Mouse (Mus musculus) liver, adult 2 months (tissue): ENCODE data around the gene Gm498. TPM values are rescaled to one million over a fixed set of nuclear protein-coding genes. Genes with fewer than 3 reads are reported as not detected.

Source experiments
- DNase-seq: peaks from one replicate; pipeline ENCODE4 v3.0.0-alpha.2; 2011; ENCODE audit warnings: low read depth, low spot score; ENCODE audit errors: extremely low read depth
- H3K27ac ChIP-seq: fragments of 200-500 bp; replicated peaks from 2 replicates; pipeline ENCODE4 v1.5.1; 2012; ENCODE audit warnings: low read depth, mild to moderate bottlenecking, control low read depth, inconsistent platforms, low read length; ENCODE audit not compliant: insufficient read depth
- H3K27me3 ChIP-seq: fragments of 200-500 bp; 2 replicates; pipeline ENCODE4 v1.6.1; 2012; ENCODE audit warnings: mild to moderate bottlenecking, moderate library complexity, low read length, inconsistent platforms; ENCODE audit not compliant: control insufficient read depth, insufficient read depth
- H3K36me3 ChIP-seq: fragments of 200-500 bp; 2 replicates; pipeline ENCODE4 v1.6.1; 2012; ENCODE audit warnings: low read length, inconsistent platforms; ENCODE audit not compliant: control insufficient read depth, insufficient read depth
- H3K4me1 ChIP-seq: fragments of 200-500 bp; 2 replicates; pipeline ENCODE4 v1.6.1; 2011; ENCODE audit warnings: low read length; ENCODE audit not compliant: control insufficient read depth, insufficient read depth
- H3K4me3 ChIP-seq: fragments of 200-500 bp; 2 replicates; pipeline ENCODE4 v1.5.1; 2011; ENCODE audit warnings: low read depth, mild to moderate bottlenecking, control low read depth, low read length, moderate library complexity; ENCODE audit not compliant: insufficient read depth
- H3K79me2 ChIP-seq: fragments of 200-500 bp; 2 replicates; pipeline ENCODE4 v1.6.1; 2012; ENCODE audit warnings: inconsistent platforms, mild to moderate bottlenecking, low read length, moderate library complexity; ENCODE audit not compliant: control insufficient read depth, insufficient read depth
- H3K9ac ChIP-seq: fragments of 200-500 bp; 2 replicates; pipeline ENCODE4 v1.6.1; 2012; ENCODE audit warnings: low read depth, mild to moderate bottlenecking, control low read depth, inconsistent platforms, low read length
- CTCF ChIP-seq: fragments of 200-500 bp; IDR thresholded peaks from 2 replicates; pipeline ENCODE4 v1.5.1; 2011; ENCODE audit warnings: low read depth, low read length, control low read depth
- POLR2A ChIP-seq: fragments of 200-500 bp; IDR thresholded peaks from 2 replicates; pipeline ENCODE4 v1.6.1; 2011; ENCODE audit warnings: low read length, control low read depth; ENCODE audit not compliant: insufficient read depth; ENCODE audit errors: extremely low read depth
- WGBS: fragments of 180-500 bp; shearing (Covaris S2); methylation state at CpG from one replicate; pipeline ENCODE4 v1.1.7; 2018; 5-methylcytosine and 5-hydroxymethylcytosine counted together
- polyA plus RNA-seq: library from polyadenylated mRNA; depleted of rRNA; stranded (reverse); fragments of >200 nt; gene quantifications from 2 replicates; pipeline ENCODE4 v1.2.3, GENCODE M21; 2012
- total RNA-seq: library from RNA; depleted of rRNA; stranded (reverse); fragments of >200 nt; gene quantifications from 2 replicates; pipeline ENCODE4 v1.2.3, GENCODE M21; 2014

The Gm498 gene
- total and polyA plus RNA-seq, 2 experiments, result not detected

DNA sequence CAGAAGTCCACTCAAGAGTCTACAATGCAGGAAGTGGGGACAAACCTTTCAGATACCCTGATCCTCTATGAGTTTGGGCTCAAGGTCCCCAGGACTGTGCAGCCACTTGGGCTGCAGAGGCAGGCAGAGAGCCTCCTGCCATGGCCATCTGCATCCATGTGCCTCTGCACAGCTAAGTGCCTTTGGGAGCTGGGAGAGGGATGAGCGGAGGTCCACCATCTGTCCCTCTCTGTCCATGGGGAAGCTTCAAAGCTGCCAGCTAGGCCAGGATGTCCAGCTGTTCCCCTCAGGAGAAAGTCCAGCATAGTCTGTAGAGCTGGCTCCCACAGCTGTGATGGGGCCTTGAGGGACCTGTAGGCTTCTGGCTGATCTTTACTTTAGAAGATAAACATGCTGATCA lies 38.5 kb downstream of the Gm498 start:
- Histone ChIP-seq H3K9ac (no peak overlapping the region), H3K4me1 (no peaks in the 10 kb centered on the region), H3K27ac (no peak overlapping the region), H3K4me3 (no peak overlapping the region), H3K27me3 (no peaks in the 10 kb centered on the region), H3K36me3 (no peaks in the 10 kb centered on the region), H3K79me2 (no peaks in the 10 kb centered on the region)
- WGBS, result 100% methylated on average over 1 of the region's 1 CpGs
- TF ChIP-seq POLR2A, result no peak
- no peak for TF ChIP-seq CTCF
- no peak for DNase-seq

GRCm38 (mm10) chr7:143905606-143906005 lies 39.0 kb downstream of the Gm498 start:
- Histone ChIP-seq H3K4me3 (no peak overlapping the region), H3K4me1 (no peaks in the 10 kb centered on the region), H3K9ac (no peak overlapping the region), H3K27me3 (no peaks in the 10 kb centered on the region), H3K79me2 (no peaks in the 10 kb centered on the region), H3K27ac (no peak overlapping the region), H3K36me3 (no peaks in the 10 kb centered on the region)
- no peak for DNase-seq
- 85% methylated on average over 3 of the region's 3 CpGs for WGBS
- no peak for TF ChIP-seq POLR2A
- no peak for TF ChIP-seq CTCF

- no peak overlapping the region for H3K27ac ChIP-seq
- WGBS, result 78% methylated on average over 8 of the region's 8 CpGs
- no peak overlapping the region for H3K4me3 ChIP-seq
- no peaks in the 10 kb centered on the region for H3K4me1 ChIP-seq
- DNase-seq, result no peak
- H3K27me3 ChIP-seq, result no peaks in the 10 kb centered on the region
- no peak for TF ChIP-seq CTCF
- TF ChIP-seq POLR2A, result no peak
- no peaks in the 10 kb centered on the region for H3K79me2 ChIP-seq
- H3K9ac ChIP-seq, result no peak overlapping the region
- no peaks in the 10 kb centered on the region for H3K36me3 ChIP-seq
These were observed 47.0 kb downstream of the Gm498 start for GRCm38 (mm10) chr7:143913611-143914010.

DNA sequence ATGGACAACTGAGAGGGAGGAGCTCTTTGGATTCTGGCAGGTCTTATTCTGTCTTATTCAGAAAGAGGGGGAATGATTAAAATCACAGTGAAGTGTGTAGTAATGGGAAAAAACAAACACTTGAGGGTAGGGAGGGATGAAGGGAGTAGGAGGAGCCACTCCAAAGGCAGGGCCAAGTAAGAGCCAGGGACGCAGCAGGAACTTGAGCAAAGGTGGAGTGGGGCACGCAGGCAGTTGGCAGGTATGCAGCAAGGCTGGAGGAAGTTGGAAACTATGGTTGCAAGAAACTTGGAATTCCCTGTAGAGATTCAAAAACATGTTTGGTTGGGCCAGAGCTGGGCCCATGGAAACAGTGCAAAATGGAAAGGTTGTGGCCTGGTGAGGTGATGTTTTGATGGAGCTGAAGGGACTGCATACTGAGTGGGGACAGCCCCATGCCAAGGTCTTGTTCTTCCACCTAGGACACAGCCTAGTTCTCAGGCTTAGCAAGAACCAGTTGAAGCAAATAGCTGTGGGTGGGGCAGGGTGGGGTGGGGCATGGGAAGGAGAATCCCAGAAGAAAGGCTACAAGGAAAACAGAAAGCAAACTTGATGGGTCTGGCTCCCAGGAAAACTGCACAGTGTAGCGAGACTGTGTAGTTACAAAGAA lies 52.5 kb downstream of the Gm498 start:
- WGBS, result 86% methylated on average over 3 of the region's 3 CpGs

DNA sequence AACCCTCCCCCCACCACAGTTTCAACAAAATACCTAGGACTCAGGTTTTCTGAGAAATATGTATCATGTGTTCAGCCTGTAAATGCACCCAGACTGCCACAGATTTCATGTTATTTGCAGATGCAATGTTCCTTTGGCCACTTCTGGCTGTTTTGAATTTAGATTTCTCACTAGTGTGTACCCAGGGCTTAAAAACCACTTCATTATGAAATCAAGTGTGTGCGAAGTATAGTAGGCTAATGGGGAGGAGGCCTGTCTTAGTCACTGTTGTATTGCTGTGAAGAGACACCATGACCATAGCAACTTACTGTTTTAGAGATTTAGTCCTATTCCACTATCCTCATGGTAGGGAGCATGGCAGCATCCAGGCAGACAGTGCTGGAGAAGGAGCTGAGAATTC lies 63.3 kb downstream of the Gm498 start:
- 97% methylated on average over 1 of the region's 1 CpGs for WGBS
- H3K9ac ChIP-seq, result no peak overlapping the region
- no peak overlapping the region for H3K4me3 ChIP-seq

More for the DNA sequence above, 52.5 kb downstream of the Gm498 start:
- no peaks in the 10 kb centered on the region for H3K36me3 ChIP-seq
- no peak overlapping the region for H3K27ac ChIP-seq
- H3K4me1 ChIP-seq, result no peaks in the 10 kb centered on the region
- no peak overlapping the region for H3K9ac ChIP-seq
- H3K4me3 ChIP-seq, result no peak overlapping the region
- DNase-seq, result no peak
- TF ChIP-seq POLR2A (no peak), CTCF (no peak)
- no peaks in the 10 kb centered on the region for H3K27me3 ChIP-seq
- H3K79me2 ChIP-seq, result no peaks in the 10 kb centered on the region

DNA sequence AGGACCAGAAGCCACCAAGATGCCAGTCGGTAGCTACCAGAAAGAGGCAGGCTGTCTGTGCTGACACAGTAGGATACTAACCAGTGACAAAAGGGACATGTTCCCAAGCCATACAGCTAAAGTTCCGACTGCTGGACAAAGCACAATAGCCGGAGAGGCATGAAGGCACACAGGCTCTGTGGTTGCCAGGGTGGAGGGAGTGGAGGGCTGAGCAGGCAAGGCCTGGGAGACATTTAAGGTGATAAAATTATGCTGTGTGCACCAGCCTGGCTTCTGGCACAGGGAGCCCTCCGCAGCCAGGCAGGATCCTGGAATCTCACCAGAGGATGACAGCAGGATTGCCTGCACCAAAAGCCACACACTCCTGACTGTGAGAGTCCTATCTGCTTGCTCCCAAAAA lies 72.0 kb downstream of the Gm498 start:
- H3K4me3 ChIP-seq, result no peak overlapping the region
- H3K79me2 ChIP-seq, result no peaks in the 10 kb centered on the region
- DNase-seq, result no peak
- H3K36me3 ChIP-seq, result no peaks in the 10 kb centered on the region
- 79% methylated on average over 4 of the region's 4 CpGs for WGBS
- no peak overlapping the region for H3K27ac ChIP-seq
- H3K27me3 ChIP-seq, result no peaks in the 10 kb centered on the region
- no peak for TF ChIP-seq POLR2A
- no peak for TF ChIP-seq CTCF
- no peak overlapping the region for H3K9ac ChIP-seq
- no peaks in the 10 kb centered on the region for H3K4me1 ChIP-seq

More for the DNA sequence above, 63.3 kb downstream of the Gm498 start:
- no peak for DNase-seq
- H3K27me3 ChIP-seq, result no peaks in the 10 kb centered on the region
- no peak overlapping the region for H3K27ac ChIP-seq
- no peaks in the 10 kb centered on the region for H3K36me3 ChIP-seq
- H3K79me2 ChIP-seq, result no peaks in the 10 kb centered on the region
- H3K4me1 ChIP-seq, result no peaks in the 10 kb centered on the region
- TF ChIP-seq CTCF (no peak), POLR2A (no peak)
